In genomic region chr7:109680879-109681278, GRCm38 (mm10) we compare ENCODE assay signal across 15 mouse cellular contexts.
DNase-seq lines count a peak whose midpoint lies in the region.
"Had no signal": no experiment of that assay in that cellular context is flagged by ENCODE, and none has a peak within 500 bp of the region (broad histone marks: within the 10 kb centered on the region; RNA-seq: fewer than 3 reads in every experiment).

No protein-coding gene starts in this region.

- DNase-seq in A20 (ENCODE audit: low read depth, low spot score) (peak; percentile 30), ES-CJ7 (ENCODE audit: low read depth, low spot score) (peak; percentile 38), R1 (ENCODE audit: low read depth, low spot score) (peak; percentile 69)
- no peak for DNase-seq in kidney, adult 8-10 months
- DNase-seq in embryo, embryonic 11 days = no peak
- no peak for DNase-seq in thymus, postnatal 10 days (ENCODE audit: low spot score in 2 of 2)
- DNase-seq: adrenal gland, adult 8-10 months; adrenal gland, postnatal 14 days; adrenal gland, postnatal 36 days; B cell, adult 2 months; cerebellum, adult 11-12 months; cerebellum, adult 2 months; cerebellum, adult 9-10 months; cerebellum, postnatal 10 days; cerebellum, postnatal 25 days had no signal

Comparison
In these comparisons a context has a peak if more than half of its experiments do, and no peak if none do; other contexts are left out.
1. DNase-seq: peak in A20 (single experiment), ES-CJ7 (single experiment) and R1 (single experiment); none in kidney, adult 8-10 months (0 of 2), embryo, embryonic 11 days (single experiment) and thymus, postnatal 10 days (0 of 2).